Mouse (Mus musculus) myocyte (in vitro differentiated cells): ENCODE results near the gene Dmgdh.

Experiments used
- CEBPB ChIP-seq: IDR thresholded peaks from 2 replicates; pipeline ENCODE4 v1.6.1; 2011; ENCODE audit warnings: mild to moderate bottlenecking, moderate library complexity; ENCODE audit not compliant: poor library complexity, insufficient read depth, severe bottlenecking
- E2F4 ChIP-seq: IDR thresholded peaks from one replicate; pipeline ENCODE4 v1.6.1; 2011; ENCODE audit warnings: mild to moderate bottlenecking, control low read depth, moderate library complexity; ENCODE audit not compliant: insufficient read depth
- MAX ChIP-seq: IDR thresholded peaks from one replicate; pipeline ENCODE4 v1.6.1; 2011; ENCODE audit warnings: low read depth, mild to moderate bottlenecking, control low read depth
- MYOD1 ChIP-seq, 3 experiments: IDR thresholded peaks; one replicate each; pipeline ENCODE4 v1.6.1; 2011; ENCODE audit warnings: control low read depth in 2 of 3, low read depth in 2 of 3, mild to moderate bottlenecking in 2 of 3, moderate library complexity in 1 of 3; ENCODE audit not compliant: insufficient read length in 2 of 3, control insufficient read depth in 1 of 3
- MYOG ChIP-seq, 3 experiments: IDR thresholded peaks; one replicate each; pipeline ENCODE4 v1.6.1; 2011; ENCODE audit warnings: control low read depth in 2 of 3, low read depth in 2 of 3, mild to moderate bottlenecking in 2 of 3; ENCODE audit not compliant: insufficient read length in 2 of 3, control insufficient read depth in 1 of 3, insufficient read depth in 1 of 3
- POLR2A ChIP-seq: IDR thresholded peaks from one replicate; pipeline ENCODE4 v1.6.1; 2011; ENCODE audit warnings: low read depth, mild to moderate bottlenecking, control low read depth, moderate library complexity; ENCODE audit not compliant: insufficient read length
- POLR2AphosphoS2 ChIP-seq: IDR thresholded peaks from one replicate; pipeline ENCODE4 v1.6.1; 2011; ENCODE audit warnings: low read depth, control low read depth; ENCODE audit not compliant: insufficient read length
- REST ChIP-seq: IDR thresholded peaks from one replicate; pipeline ENCODE4 v1.6.1; 2011; ENCODE audit warnings: mild to moderate bottlenecking, control low read depth, moderate library complexity; ENCODE audit not compliant: insufficient read depth, insufficient read length
- SRF ChIP-seq: IDR thresholded peaks from one replicate; pipeline ENCODE4 v1.6.1; 2011; ENCODE audit warnings: low read depth; ENCODE audit not compliant: control insufficient read depth, insufficient read length
- TCF12 ChIP-seq: IDR thresholded peaks from one replicate; pipeline ENCODE4 v1.6.1; 2011; ENCODE audit warnings: mild to moderate bottlenecking, control low read depth; ENCODE audit not compliant: poor library complexity, insufficient read depth, severe bottlenecking
- TCF3 ChIP-seq: IDR thresholded peaks from one replicate; pipeline ENCODE4 v1.6.1; 2011; ENCODE audit warnings: low read depth, control low read depth; ENCODE audit not compliant: insufficient read length
- USF1 ChIP-seq: IDR thresholded peaks from one replicate; pipeline ENCODE4 v1.6.1; 2011; ENCODE audit warnings: low read depth, mild to moderate bottlenecking, control low read depth, moderate library complexity

- TF ChIP-seq POLR2A, result no peak
- TF ChIP-seq USF1, result no peak
- no peak for TF ChIP-seq MYOG (IDR thresholded peaks at IDR 0.05; ENCODE audit: control insufficient read depth in 1 of 3, insufficient read depth in 1 of 3, insufficient read length in 2 of 3, low read depth in 2 of 3)
- no peak for TF ChIP-seq SRF
- no peak for TF ChIP-seq POLR2AphosphoS2
- no peak for TF ChIP-seq CEBPB
- no peak for TF ChIP-seq E2F4
- TF ChIP-seq MAX, result no peak
- no peak for TF ChIP-seq TCF12
- TF ChIP-seq REST, result no peak
- TF ChIP-seq TCF3, result no peak
- TF ChIP-seq MYOD1 (IDR thresholded peaks at IDR 0.05; ENCODE audit: control insufficient read depth in 1 of 3, insufficient read length in 2 of 3, low read depth in 2 of 3), result no peak
Measured at GRCm38 (mm10) chr13:93632927-93633326, 41.3 kb upstream of the Dmgdh start.
